Mouse (Mus musculus) forebrain, postnatal 0 days (tissue): ENCODE data around the gene Prlhr. TPM values are rescaled to one million over a fixed set of nuclear protein-coding genes. Genes with fewer than 3 reads are reported as not detected.

Source experiments
- ATAC-seq: fragments of 200-750 bp; cut with Nextera tagmentation; 2 replicates; pipeline ENCODE4 v1.8.0; 2017; ENCODE audit warnings: mild to moderate bottlenecking, moderate library complexity
- DNase-seq: peaks from one replicate; pipeline ENCODE4 v3.0.0-alpha.2; 2015
- H3K27ac ChIP-seq: fragments of 300-500 bp; sonication (generic); 2 replicates; pipeline ENCODE4 v1.5.1; 2014; ENCODE audit warnings: low read depth, mild to moderate bottlenecking, antibody characterized with exemption, low read length, moderate library complexity, mixed read lengths
- H3K27me3 ChIP-seq: fragments of 300-500 bp; sonication (generic); 2 replicates; pipeline ENCODE4 v1.6.1; 2014; ENCODE audit warnings: mild to moderate bottlenecking, low read length, mixed read lengths; ENCODE audit not compliant: insufficient read depth
- H3K36me3 ChIP-seq: fragments of 300-500 bp; sonication (generic); 2 replicates; pipeline ENCODE4 v1.6.1; 2014; ENCODE audit warnings: mild to moderate bottlenecking, moderate library complexity; ENCODE audit not compliant: insufficient read depth
- H3K4me1 ChIP-seq: fragments of 300-500 bp; sonication (generic); 2 replicates; pipeline ENCODE4 v1.6.1; 2014; ENCODE audit warnings: antibody characterized with exemption; ENCODE audit not compliant: insufficient read depth
- H3K4me2 ChIP-seq: fragments of 300-500 bp; sonication (generic); 2 replicates; pipeline ENCODE4 v1.6.1; 2014; ENCODE audit warnings: low read depth, mild to moderate bottlenecking, moderate library complexity
- H3K4me3 ChIP-seq: fragments of 300-500 bp; sonication (generic); 2 replicates; pipeline ENCODE4 v1.5.1; 2014; ENCODE audit warnings: low read depth, low read length, mixed read lengths
- H3K9ac ChIP-seq: fragments of 300-500 bp; sonication (generic); 2 replicates; pipeline ENCODE4 v1.6.1; 2014; ENCODE audit warnings: mild to moderate bottlenecking
- H3K9me3 ChIP-seq: fragments of 300-500 bp; sonication (generic); 2 replicates; pipeline ENCODE4 v1.6.1; 2016; ENCODE audit warnings: low read length
- CTCF ChIP-seq: sonication (generic); IDR thresholded peaks from 2 replicates; pipeline ENCODE4 v1.5.1; 2016; ENCODE audit warnings: antibody characterized with exemption, control low read depth, low read depth
- WGBS: fragments of 180-500 bp; shearing (Covaris S2); extraction: QIAGEN DNeasy Blood & Tissue Kit; methylation state at CpG from one replicate; pipeline ENCODE4 v1.1.7; 2014; 5-methylcytosine and 5-hydroxymethylcytosine counted together
- polyA plus RNA-seq: library from polyadenylated mRNA; unstranded; fragments of >200 nt; fragmentation: Nextera tagmentation; extraction: Ambion mirVana; gene quantifications from 2 replicates; pipeline ENCODE4 v1.2.1, GENCODE M21; 2015
- total RNA-seq: library from RNA; depleted of rRNA; stranded (reverse); fragments of >200 nt; gene quantifications from 2 replicates; pipeline ENCODE4 v1.2.3, GENCODE M21; 2014; rRNA removed

The Prlhr gene
- total RNA-seq, result 1.2 and 1.7 TPM in 2 replicates
- 0.10 TPM in 1 of 2 replicates, not detected in the other for polyA plus RNA-seq

DNA sequence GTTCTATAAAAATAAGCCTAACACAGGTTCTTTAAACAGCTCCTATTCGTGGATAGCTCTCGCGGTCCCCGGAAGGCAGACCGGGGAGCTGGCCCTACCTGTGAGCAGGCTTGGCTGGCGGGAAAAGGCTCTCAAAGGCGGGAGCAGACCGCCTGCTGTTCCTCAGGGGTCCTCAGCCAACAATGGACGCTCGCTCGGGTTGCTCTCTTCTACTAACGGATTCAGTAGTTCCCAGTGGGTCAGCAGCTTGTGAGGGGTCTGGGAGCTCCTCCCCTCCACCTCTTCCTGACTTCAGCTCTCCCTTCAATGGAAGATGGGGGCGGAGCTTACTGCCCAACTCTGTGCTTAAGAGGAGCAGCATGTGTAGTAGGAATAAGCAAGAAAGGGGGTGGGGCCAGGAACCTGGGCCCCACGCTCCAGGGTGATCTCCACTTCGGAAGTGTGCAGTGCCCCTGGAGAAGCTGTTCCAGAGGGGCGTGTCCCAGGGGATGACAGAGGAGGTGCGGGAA lies at the start of gene Prlhr:
TSS of gene Prlhr (minus strand) at position 51 of the 509 bp plus-strand sequence.
- DNase-seq (no peak), ATAC-seq (no peak)
- peak within 1 kb of the TSS; percentile 37 for H3K9ac ChIP-seq
- no peaks in the 10 kb centered on the region for H3K9me3 ChIP-seq
- no peaks in the 10 kb centered on the region for H3K36me3 ChIP-seq
- no peak within 1 kb of the TSS for H3K27ac ChIP-seq
- peak within 1 kb of the TSS; percentile 56 for H3K4me2 ChIP-seq
- TF ChIP-seq CTCF, result no peak
- WGBS, result 4% methylated on average over 17 of the region's 17 CpGs
- peaks cover 62% of the 10 kb centered on the region for H3K27me3 ChIP-seq
- no peaks in the 10 kb centered on the region; the same call in none of the 2 replicates for H3K4me1 ChIP-seq
- H3K4me3 ChIP-seq, result peak within 1 kb of the TSS; percentile 28

DNA sequence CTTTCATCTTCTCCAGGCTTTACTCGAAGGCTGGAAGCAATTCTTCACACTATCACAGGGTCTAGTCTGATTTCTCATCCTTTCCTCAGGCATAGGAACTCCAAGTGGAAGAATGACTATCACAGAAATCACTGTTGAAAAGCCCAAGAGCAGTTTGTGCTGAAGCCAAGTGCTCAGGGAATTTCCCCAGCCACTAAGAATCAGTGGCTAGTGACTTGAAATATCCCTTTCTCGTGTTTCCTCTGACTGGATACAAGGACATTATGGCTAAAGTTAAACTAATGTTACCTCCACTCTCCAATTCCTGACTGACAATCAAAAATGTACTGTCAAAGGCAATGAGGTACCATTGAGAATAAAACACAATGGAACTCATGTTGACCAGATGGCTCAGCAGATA lies 47.0 kb upstream of the Prlhr start:
- H3K4me2 ChIP-seq, result no peak overlapping the region
- no peaks in the 10 kb centered on the region for H3K9me3 ChIP-seq
- WGBS, result 80% methylated on average over 2 of the region's 2 CpGs
- DNase-seq, result no peak
- H3K9ac ChIP-seq, result no peak overlapping the region
- H3K27ac ChIP-seq, result no peak overlapping the region
- H3K36me3 ChIP-seq, result no peaks in the 10 kb centered on the region
- H3K4me3 ChIP-seq, result no peak overlapping the region
- H3K27me3 ChIP-seq, result no peaks in the 10 kb centered on the region
- ATAC-seq, result no peak
- no peak for TF ChIP-seq CTCF
- no peaks in the 10 kb centered on the region for H3K4me1 ChIP-seq

DNA sequence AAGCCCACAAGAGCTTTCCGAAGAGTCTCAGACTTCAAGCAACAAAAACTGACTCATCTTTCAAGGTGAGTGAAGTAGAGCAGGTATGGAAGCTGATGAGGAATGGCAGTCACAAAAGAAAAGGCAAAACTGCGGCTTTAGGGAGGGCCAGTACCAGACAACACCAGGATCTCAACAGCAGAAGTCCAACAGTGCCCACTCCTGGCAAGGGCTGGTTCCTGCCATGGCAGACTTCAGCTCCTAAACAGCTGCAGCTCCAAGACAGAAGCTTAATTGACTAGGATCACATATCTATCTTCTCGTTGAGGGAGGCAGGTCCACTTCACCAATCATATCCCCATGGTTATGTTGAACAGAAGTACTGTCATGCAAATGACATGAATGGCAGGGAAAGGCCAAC lies 45.3 kb upstream of the Prlhr start:
- H3K9ac ChIP-seq, result no peak overlapping the region
- TF ChIP-seq CTCF, result peak; percentile 40
- no peak overlapping the region for H3K27ac ChIP-seq
- no peaks in the 10 kb centered on the region for H3K4me1 ChIP-seq
- H3K36me3 ChIP-seq, result no peaks in the 10 kb centered on the region
- no peaks in the 10 kb centered on the region for H3K9me3 ChIP-seq
- WGBS, result 37% methylated on average over 3 of the region's 3 CpGs
- H3K27me3 ChIP-seq, result no peaks in the 10 kb centered on the region
- no peak for DNase-seq
- ATAC-seq, result no peak
- no peak overlapping the region for H3K4me2 ChIP-seq
- no peak overlapping the region for H3K4me3 ChIP-seq

DNA sequence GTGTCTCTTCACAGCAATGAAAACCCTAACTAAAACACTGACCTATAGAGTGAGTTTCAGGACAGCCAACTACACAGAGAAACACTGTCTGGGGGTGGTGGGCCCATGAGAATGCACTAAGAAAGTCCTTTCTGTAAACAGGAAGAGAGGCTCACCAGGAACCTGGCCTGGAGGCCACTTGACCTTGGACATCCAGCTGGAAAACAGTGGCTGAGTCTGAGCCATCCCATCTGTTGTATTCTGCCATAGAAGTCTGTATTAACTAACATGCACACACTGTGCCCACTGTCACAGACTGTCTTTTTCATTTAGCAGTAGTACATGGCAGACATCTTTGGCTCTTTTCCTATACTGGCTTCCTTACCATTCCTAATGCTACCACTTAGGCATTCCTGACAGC lies 32.1 kb upstream of the Prlhr start:
- Histone ChIP-seq H3K27ac (no peak overlapping the region), H3K4me1 (no peaks in the 10 kb centered on the region), H3K4me3 (no peak overlapping the region), H3K27me3 (no peaks in the 10 kb centered on the region), H3K9me3 (no peaks in the 10 kb centered on the region), H3K4me2 (no peak overlapping the region), H3K36me3 (no peaks in the 10 kb centered on the region), H3K9ac (no peak overlapping the region)
- DNase-seq (peak; percentile 26), ATAC-seq (no peak)
- TF ChIP-seq CTCF, result no peak

DNA sequence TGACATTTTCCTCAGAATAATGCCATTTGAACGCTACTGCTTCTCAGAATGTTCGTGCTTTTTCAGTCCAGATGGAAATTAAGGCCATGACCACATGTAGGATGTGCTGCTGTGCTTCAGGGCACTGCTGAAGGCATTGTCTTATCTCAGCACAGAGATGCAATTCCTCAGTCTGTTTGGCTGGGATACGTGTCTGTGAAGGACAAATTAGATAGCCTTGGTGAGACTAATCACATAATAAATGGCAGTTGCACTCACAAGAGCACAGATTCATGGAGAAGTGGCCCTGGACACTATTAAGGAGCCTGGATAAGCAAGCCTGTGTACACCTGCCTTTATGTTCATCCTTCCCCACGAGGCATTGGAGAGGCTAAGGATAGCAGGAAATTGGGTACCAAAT lies 29.1 kb upstream of the Prlhr start:
- Histone ChIP-seq H3K9me3 (no peaks in the 10 kb centered on the region), H3K27me3 (no peaks in the 10 kb centered on the region), H3K4me3 (no peak overlapping the region), H3K36me3 (no peaks in the 10 kb centered on the region), H3K4me1 (no peaks in the 10 kb centered on the region), H3K4me2 (no peak overlapping the region), H3K27ac (no peak overlapping the region), H3K9ac (no peak overlapping the region)
- DNase-seq (no peak), ATAC-seq (no peak)
- 79% methylated on average over 4 of the region's 4 CpGs for WGBS
- no peak for TF ChIP-seq CTCF

DNA sequence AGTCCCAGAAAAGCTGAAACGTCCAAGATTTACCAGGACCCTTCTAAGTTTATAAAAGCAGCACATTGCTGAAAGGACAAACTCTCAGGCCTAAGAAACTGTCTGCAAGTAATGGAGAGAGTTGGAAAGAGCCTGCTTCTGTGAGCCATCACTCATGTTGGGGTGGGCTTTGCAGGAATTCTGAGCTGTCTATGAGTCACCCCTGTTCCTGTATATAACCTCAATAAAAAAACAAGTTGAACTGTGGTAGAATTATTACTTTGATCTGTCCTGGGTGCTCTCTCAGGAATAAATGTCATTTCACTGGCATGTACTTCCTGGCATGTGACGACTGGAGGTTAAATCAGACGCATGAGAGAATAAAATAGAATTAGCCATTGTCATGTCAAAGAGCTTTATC lies 27.7 kb upstream of the Prlhr start:
- DNase-seq (no peak), ATAC-seq (no peak)
- Histone ChIP-seq H3K9me3 (no peaks in the 10 kb centered on the region), H3K27ac (no peak overlapping the region), H3K36me3 (no peaks in the 10 kb centered on the region), H3K4me3 (no peak overlapping the region), H3K4me2 (no peak overlapping the region), H3K4me1 (no peaks in the 10 kb centered on the region), H3K9ac (no peak overlapping the region), H3K27me3 (no peaks in the 10 kb centered on the region)
- no peak for TF ChIP-seq CTCF
- 67% methylated on average over 3 of the region's 3 CpGs for WGBS

DNA sequence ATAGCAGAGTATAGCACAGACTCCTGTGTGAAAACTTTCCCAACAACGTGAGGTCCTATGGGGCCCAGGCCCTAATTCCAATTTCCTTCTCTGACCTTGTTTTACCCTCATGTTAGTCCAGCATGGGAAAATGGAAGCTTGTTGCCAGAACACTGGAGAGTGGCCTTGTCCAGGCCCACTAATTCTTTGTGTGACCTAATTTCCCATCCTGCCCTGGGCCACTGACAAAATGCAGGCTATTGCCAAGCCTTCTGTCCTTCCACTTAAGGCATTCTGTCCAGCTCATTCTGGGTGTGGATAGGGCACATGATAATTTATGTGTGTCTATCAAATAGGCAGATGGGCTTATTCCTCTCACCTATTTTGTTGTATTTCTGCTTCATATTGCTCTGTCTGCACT lies 21.5 kb upstream of the Prlhr start:
- no peak for TF ChIP-seq CTCF
- H3K4me3 ChIP-seq, result no peak overlapping the region
- DNase-seq, result no peak
- no peaks in the 10 kb centered on the region for H3K4me1 ChIP-seq
- H3K27me3 ChIP-seq, result no peaks in the 10 kb centered on the region
- no peak overlapping the region for H3K27ac ChIP-seq
- no peak for ATAC-seq
- H3K36me3 ChIP-seq, result no peaks in the 10 kb centered on the region
- H3K9ac ChIP-seq, result no peak overlapping the region
- no peaks in the 10 kb centered on the region for H3K9me3 ChIP-seq
- WGBS, result 77% methylated on average over 1 of the region's 1 CpGs
- no peak overlapping the region for H3K4me2 ChIP-seq
